Mouse (Mus musculus) ovary, adult 18-20 months (tissue): Measurements from ENCODE around the gene Pnpla1.

Experiments used
- DNase-seq: peaks from one replicate; pipeline ENCODE4 v3.0.0; 2022; ENCODE audit warnings: low spot score, mixed read lengths

Pnpla1 gene

DNA sequence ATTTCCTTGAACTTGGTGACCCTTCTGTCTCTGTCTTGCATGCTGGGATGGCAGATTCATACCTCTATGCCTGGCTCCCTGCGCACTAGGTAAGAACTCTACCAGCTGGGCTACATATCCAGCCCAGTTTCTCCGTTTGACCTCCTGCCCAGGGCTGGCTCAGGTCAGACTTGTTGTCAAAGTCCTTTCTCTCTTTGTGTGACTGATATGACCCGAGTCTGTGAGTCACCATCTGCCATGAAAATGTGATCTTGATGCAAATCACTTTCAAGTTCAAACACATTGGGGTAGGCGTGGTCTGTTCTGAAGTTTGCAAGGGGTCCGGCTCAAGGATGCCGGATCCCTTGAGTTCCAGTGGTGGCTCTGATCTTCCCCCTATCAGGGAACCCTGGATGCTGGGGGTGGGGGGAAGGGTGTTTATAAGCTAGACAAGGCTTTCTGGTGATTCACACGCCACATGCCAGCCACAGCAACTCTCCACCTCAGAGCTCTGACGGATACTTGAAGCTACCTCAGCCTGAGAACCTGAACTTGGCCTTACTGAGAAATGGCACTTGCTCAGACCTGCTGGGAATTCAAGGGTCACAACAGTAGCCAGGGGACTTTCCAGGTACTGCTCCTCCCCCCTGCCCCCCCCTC, 66.9 kb downstream of the Pnpla1 start:
- no peak for DNase-seq

DNA sequence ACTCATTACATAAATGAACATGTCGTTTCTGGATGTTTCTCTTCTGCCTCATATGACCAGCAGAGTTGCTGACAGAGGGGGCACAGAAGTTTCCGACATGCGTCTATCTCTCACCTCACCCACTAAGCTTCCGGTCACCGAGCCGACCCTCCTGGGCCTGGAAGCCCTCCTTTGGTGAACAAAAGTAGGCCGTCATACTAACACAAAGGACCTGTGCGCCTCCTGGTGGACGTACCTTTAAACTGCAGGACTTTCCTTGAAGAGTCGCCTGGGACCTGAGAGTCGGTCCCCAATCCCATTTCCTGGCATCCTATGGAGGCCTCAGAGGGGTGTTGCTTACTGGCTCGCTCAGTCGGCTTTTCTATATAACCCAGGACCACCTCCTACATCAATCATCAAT, 68.2 kb downstream of the Pnpla1 start:
- peak; percentile 34 for DNase-seq

DNA sequence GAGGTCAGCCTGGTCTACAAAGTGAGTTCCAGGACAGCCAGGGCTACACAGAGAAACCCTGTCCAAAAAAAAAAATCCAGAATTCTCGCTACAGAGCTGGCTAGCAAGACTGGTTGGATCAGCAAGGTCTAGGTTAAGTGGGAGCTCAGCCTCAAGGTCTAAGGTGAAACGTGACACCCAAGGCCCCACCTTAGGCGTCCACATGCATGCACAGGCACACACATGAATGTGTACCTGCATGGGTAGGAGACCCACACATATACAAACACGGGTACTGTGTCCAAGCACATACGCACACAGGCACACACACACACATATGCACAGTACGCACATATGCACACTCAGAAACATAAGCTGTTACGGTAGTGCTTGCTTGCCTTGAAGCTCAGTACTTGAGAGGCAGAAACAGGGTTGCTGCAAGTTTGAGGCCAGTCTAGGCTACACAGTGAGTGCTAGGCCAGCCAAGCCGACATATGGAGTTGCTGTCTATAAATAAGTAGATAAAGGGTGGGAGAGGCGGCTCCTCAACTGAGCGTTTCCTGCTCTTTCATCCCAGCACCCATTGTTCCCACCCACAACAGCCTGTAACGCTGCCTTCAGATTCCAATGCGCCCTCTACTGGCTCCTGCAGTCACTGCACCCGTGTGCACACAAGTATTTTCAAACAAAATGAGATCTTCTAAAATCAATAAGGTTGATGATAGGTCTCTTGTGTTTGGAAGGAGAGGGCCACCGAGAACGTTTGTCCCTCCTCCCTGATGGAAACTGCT, 68.8 kb downstream of the Pnpla1 start:
- no peak for DNase-seq

DNA sequence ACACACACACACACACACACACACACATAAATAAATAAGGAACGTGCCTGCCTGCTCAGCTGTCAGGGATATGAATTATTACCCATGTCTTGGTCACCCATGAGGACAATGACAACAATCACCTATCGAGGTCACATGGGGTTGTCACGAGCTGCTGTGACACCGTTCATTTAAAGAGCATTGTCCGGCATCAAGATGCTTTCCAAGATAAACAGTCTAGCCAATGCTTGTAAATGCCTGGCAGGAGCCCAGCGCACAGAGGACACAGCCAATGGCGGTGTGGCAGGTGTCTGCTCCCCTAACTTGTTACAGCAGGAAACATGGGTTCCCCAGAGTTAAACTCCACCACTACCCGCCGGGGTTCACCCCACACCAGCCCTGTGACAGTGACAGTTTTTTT, 69.8 kb downstream of the Pnpla1 start:
- DNase-seq = no peak

DNA sequence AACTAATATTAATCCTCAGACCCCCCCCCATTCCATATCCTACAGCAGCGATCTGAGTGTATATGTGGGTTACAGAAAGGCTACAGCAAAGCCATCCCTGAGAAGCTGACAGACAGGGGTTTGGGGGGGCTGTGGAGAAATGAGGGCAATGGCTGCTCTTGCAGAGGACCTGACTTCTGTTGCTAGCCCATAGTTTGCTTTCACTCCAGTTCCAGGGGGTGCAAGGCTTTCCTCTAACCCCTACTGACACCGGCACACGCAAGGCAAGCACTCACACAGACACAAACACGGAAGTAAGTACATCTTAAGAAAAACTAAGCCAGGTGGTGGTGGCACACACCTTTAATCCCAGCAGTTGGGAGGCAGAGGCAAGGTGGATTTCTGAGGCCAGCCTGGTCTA, 71.2 kb downstream of the Pnpla1 start:
- no peak for DNase-seq

DNA sequence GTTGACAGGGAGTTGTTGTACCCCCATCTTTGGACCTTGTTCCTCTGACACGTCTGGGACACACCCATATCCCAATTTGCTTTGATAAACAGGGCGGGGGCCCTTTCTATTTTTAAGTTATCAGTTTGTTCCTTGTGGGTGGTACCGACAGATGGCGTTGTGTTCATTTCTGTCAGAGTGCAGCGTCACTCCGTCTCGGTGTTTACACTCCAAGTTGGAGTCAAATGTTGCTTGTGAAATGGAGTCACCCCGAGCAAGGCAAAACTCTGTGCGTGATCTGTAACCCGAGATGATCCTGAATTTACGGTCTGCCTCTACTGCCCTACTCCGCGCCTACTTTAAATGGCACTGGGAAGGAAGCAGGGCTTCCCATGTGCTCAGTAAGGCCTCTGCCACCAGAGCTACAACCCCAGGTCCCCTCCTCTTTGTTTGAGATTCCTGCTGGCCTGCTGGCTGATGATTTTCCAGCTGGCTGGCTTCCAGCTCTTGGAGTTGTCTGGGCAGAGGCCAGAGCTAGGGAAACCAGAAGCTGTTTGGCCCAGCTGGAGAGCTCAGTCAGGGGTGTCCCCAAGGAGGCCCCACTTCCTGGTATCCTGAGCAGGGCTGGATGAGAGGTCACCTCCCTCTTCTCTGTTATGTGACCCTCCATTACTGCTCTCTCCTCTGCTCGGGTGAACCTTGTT, 72.3 kb downstream of the Pnpla1 start:
- DNase-seq = peak; percentile 82

DNA sequence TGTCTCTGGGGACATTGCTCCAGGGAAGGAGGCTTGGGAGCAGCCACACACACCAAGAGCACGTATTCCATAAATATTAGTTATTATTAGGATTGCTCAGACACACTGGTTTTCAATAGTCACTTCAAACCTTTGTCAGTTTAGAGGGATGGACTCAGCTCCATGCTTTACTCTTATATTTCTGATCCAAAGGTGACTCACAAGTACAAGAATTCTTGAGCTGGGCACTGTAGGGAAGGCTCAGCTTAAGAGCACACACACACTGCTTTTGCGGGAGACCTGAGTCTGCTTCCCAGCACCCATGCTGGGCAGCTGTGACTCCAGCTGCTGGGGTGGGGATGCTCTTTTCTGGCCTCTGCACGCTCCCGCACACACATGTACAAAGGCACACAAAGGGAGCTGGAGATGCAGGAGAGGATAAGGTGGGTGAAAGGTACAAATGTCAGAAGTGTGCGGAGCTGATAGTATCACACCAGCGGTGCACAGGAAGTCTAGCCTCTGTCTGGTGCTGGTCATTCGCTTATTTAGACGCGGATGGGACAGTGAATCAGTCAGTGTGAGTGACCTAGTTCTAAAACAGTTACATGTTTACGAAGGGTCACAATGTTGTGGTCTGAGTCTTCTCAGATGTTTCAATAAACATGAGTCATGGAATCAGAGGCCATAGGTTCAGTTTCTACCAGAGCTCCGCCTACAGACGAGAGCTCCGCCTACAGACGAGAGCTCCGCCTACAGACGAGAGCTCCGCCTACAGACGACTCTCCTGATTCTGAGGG, 73.4 kb downstream of the Pnpla1 start:
- DNase-seq = no peak

DNA sequence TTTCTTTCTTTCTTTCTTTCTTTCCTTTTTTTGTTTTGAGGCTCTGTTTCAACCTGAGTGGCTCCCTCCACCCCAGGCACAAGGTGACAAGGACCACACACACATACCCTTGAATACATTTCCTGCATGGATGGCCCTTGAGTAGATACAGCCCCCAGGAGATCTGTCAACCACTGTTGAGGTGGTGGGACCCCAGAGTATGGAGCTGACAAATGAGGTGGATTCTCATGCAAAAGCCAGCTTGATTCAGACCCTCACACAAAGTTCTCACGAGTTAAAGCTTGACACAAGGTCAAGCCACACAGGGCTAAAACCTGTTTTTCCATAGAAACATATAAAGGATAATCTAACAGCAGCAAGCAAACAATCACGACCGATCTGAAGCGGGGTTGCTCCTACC, 74.1 kb downstream of the Pnpla1 start:
- DNase-seq = no peak

DNA sequence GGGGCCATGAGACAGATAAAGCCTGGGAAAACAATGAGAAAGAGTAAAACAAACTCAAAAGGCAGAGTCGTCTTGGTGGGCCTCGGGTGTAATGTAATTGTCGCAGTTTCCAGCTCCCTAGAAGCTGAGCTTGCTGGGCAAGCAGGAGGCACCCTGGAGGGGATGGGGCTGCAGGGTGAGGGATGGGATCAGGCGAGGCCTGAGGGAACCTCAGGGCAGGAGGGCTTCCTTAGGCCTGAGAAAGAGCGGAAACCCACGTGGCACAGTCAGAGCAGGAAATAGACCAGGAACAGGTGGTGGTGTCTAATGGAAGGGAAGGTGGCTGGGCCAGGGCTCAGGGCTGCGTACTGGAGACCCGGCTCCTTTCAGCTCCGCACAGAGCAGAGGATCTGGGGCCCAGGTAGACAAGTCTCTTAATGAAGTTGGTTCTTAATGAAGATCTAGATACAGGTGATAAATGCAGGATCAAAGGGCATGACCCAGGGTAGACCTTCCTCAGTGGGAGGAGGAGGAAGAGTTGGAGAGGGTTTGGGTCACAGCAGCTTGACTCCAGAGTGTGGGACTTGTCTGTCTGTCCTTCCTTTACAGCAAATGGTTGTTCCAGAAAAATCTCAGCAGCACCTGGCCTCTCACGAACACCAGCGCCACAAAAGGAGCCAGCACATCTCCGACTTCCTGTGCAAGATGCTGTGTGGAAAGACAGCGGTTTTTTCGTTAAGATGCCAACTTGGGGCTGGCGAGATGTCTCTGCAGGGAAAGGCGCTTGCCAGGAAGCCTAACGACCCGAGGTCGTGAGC, 76.1 kb downstream of the Pnpla1 start:
- no peak for DNase-seq

DNA sequence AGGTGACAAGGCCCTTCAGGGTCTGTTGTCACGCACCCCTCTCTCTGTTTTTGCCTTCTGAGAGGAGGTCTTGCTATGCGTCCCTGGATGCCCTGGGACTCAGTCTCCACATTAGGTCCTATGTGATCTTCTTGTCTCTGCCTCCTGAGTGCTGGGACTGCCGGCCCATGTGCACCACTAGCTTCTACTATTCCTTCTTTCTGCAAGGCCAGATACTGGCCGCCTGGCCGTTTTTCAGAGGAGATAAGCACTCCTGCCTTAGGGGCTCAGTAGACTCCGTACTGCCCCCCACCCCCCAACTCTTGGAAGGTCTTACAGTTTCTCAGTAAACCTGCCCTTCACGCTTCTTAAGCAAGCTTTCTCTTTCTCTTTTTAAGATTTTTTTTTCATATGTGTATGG, 77.9 kb downstream of the Pnpla1 start:
- DNase-seq = no peak

DNA sequence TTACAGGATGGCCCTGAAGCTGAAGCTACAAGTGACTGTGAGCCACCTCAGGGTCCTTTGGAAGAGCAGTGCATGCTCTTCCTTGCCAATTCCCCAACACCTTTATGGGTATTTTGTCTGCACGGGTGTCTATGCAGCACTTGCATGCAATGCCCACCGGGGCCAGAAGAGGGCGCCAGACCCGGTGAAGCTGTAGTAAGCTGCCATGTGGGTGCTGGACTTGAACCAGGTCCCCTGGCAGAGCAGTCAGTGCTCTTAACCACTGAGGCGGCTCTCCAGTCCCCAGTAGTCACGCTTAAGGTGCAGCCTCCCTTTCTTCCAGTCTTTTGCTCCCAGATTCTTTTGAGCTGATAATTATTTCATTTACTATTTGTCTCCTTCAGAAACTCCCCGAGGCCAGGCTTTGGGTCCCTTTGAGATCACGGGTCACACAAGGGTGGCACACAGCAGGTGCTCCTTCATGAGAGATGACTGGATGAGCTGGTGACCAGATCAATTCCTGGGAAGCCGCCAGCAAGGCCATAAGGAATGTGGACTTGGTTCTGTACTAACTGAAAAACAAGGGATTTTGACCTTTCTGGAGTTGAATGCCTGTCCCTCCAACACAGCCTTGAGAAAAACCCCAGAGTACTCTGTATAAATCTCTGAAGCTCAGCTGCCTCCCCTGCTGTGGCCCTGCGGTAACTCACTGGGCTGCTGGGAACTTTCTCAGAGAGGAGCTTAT, 78.6 kb downstream of the Pnpla1 start:
- no peak for DNase-seq
